Mouse (Mus musculus) brain, embryonic 14.5 days (tissue): Measurements from ENCODE around the gene Ap1s1.

Experiments
- CTCF ChIP-seq: fragments of 200-500 bp; IDR thresholded peaks from 2 replicates; pipeline ENCODE4 v1.5.1; 2012; ENCODE audit warnings: inconsistent platforms, mild to moderate bottlenecking, moderate library complexity, borderline replicate concordance; ENCODE audit not compliant: insufficient read depth, insufficient read length; ENCODE audit errors: extremely low read depth
- POLR2A ChIP-seq: fragments of 200-500 bp; IDR thresholded peaks from 2 replicates; pipeline ENCODE4 v1.6.1; 2012; ENCODE audit warnings: mild to moderate bottlenecking, inconsistent platforms, borderline replicate concordance; ENCODE audit not compliant: poor library complexity, insufficient read depth, insufficient read length, severe bottlenecking; ENCODE audit errors: extremely low read depth

- TF ChIP-seq CTCF (no peak), POLR2A (no peak)
Observed at GRCm38 (mm10) chr5:137046324-137046718, 386 bp upstream of the Ap1s1 start.
